Mouse (Mus musculus) kidney, postnatal 25 days (tissue): ENCODE data around the gene Ktn1.

Source experiments
- DNase-seq, 2 experiments: peaks; one replicate each; pipeline ENCODE4 v3.0.0; 2021; ENCODE audit warnings: mixed read lengths in 2 of 2

Ktn1 gene

DNA sequence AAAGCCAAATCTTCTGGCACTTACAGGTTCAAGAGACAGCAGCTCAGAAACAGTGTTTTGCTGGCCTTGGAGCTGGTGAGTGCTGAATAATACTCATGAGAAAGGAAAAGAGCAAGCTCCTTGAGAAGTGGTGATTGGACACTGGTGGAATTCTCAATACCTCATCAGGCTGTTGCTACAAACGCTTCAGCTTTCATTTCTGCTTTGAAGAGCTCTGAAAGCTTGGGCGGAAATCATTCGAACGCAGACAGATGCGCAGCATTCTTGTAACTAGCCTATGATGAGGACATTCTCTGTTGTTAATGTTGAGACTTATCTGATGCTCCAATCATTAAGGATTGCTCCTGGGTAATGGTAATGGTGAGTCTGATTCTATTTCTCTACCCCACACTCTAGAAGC is at the start of gene Ktn1:
Gene Ktn1 (plus strand): TSS at position 231 of the 400 bp plus-strand sequence.
- DNase-seq, result no peak

DNA sequence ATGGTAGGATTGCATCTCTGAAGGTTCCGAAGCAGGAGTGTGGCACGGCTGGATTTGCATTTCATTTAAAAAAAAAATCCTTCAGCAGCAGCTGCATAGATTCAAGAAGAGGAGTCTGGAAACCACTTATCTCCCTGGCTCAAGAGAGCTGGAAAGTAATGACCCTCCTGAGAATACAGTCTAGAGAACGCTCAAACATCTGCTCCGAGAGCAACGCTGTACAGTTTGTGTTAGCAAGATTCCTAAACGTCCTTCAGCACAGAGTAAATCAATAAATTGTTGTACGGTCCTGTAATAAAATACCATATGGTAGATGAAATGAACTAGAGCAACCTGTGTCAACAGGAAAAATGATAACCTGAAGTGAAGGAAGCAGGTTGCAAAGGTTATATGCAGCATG is 35.0 kb upstream of the Ktn1 start:
- no peak for DNase-seq

- DNase-seq, result no peak
Measured at GRCm38 (mm10) chr14:47618891-47619290, 29.4 kb upstream of the Ktn1 start.

DNA sequence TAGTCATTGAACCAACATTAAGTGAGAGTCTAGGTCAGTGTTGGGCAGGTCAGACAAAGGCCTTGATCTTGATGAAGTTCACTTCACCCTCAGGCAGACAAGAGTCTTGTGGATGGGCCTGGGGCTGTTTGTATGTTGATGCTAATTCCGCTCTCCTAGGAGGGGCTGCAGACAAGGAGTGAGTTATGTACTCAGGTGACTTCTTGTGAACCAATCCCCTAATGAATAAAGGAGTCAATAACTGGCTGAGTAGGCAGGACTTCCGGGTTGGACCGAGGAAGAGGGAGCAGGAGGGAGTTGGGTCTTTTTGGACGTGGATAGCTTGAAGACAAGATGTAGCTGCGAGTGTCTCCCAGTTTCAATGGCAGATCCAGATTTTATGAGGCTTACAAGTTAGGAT is 26.3 kb upstream of the Ktn1 start:
- no peak for DNase-seq

DNA sequence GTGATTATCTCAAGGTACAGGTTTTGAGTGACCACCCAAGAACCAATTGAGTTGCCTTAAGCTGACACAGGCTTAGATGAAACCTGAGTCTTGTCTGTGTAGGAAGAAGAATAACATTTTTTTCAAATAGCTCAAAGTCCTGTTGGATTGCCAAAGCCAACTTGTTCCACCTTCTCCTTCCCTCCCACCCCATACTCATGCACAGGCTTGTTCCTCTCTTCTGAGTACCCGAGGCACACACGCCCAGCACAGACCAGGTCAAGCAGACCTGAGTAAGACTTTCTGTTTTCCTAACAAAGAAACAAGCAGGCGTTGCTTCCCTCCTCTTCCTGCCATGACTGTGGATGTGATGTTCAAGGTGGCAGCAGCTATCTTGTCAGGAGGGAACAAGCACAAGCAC is 23.4 kb upstream of the Ktn1 start:
- DNase-seq, result no peak

GRCm38 (mm10) chr14:47626143-47626542 is 22.1 kb upstream of the Ktn1 start:
- DNase-seq, result no peak

- DNase-seq, result no peak
Measured at GRCm38 (mm10) chr14:47626812-47627211, 21.4 kb upstream of the Ktn1 start.

DNA sequence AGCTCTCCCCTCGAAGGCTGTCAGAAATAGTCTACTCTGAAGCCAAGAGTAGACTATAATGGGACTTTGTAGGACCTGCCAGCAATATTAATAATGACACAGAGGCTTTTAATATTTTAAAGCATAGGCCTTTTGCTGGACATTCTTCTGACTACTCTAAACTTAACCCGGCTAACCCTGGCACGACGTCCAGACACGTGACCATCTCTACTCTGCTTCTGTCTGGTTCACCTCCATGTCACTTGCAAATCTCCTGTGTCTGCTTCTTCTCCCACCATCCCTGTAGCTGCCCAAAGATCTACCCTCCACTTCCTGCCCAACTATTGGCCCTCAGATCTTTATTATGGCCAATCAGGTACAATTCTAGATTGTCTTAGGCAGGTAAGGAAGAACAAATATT is 20.9 kb upstream of the Ktn1 start:
- DNase-seq, result no peak

DNA sequence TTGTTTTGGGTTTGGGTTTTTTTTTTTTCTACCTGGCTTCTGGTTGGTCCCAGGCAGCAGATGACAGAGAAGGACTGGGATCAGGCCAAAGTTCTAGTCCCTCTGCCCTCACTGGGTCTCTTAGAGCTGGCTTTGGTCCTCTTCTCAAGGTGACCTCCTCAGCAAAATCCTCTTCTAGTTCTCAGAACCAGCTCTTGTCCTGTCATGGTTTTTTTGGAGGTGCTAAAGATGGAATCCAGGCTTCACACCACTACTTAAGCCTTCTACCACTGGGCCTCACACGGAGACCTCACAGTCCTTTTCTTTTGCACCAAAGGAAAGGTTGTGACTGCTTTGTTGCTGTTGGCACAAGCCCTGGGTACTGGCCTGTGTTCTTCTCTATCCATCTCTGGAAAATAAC is 15.8 kb upstream of the Ktn1 start:
- DNase-seq, result no peak

- DNase-seq, result peak; percentile 9 to 42
Measured at GRCm38 (mm10) chr14:47634410-47634809, 13.8 kb upstream of the Ktn1 start.

GRCm38 (mm10) chr14:47634846-47635245 is 13.4 kb upstream of the Ktn1 start:
- no peak for DNase-seq

DNA sequence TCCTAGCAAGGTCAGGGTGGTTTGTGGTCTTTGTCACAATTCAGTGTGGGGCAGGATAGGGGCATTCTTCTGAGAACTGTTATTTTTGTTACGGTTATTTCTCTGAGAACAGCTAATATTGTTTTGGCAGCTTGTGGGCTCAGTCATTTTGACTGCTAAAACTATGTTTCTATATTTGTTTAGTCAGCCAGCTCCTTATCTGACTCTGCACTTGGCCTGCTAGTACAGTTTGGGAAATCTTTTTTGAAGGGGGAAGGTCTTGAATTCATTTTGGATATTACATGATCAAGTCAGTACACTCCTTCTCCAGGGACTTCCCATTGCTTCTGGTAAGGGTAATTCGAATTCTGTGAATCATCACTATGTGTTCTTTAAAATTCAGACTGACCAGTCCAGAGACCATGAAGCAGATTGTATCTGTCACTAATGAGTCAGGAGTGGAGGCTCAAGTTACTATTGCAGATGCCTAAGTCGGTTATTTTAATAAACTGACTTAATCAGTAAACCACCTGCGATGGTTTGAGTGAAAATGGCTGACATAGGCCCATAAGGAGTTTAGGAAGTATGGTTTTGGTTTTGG is 9.8 kb upstream of the Ktn1 start:
- no peak for DNase-seq

DNA sequence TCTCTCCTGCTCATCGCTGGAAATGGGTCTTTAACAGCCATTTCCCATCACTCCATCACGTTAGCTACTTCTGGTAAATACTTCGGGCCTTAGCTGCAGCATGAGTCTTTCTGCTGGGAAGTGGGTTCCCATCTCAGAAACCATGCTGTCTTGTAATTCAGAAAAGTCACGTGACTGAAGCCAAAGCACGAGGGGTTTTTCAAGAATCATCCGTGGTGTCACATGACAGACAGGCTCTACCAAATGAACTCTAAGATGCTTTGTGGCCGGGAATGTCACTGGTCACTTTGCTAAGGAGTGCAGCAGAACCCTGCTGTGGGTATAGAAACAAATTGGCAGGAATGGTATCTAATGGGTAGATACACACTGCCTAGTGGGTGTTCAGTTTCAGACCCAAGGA is 2.6 kb upstream of the Ktn1 start:
- DNase-seq, result no peak

GRCm38 (mm10) chr14:47646246-47646645 is 2.0 kb upstream of the Ktn1 start:
- no peak for DNase-seq

DNA sequence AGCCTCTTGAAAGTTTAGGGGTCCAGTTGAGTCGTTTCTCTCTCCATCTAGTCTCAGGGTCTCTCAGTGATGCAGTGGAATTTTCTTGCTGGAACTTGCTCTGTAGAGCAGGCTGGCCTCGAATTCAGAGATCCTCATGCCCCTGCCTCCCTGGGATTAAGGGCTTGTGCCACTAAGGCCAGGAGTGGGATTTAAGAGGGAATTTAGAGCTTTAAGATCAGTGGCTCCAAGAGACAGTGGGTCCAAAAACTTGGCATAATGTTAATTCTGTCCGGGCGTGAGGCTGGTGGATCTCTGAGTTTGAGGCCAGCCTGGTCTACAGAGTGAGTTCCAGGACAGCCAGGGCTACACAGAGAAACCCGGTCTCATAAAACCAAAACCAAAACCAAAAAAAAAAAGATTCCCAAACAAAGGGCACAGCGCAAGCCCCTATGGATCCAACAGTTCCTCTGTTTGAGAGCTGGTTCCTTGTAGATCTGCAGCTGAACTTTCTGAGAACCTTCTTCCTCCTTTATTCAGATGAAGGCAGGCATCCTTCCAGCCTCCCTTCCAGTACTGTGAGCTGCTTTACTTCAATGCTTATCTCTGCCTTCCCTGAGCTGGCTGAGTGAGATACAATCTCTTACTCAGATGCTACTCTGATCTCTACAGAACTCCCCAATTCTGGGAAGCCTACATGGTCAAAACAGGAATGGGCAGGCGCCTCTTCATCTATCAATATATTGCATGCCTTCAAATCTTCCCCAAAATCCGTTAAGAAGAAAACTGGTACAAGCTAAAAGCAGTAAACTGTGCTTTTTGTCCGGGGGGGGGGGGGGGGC is 1.3 kb upstream of the Ktn1 start:
- no peak for DNase-seq

- DNase-seq, result peak; percentile 84 to 92
Measured at GRCm38 (mm10) chr14:47648706-47649630, 720 bp downstream of the Ktn1 start.

- peak; percentile 58 to 78 for DNase-seq
Measured at GRCm38 (mm10) chr14:47649631-47650337, 1.5 kb downstream of the Ktn1 start.

GRCm38 (mm10) chr14:47650338-47650720 is 2.1 kb downstream of the Ktn1 start:
- no peak for DNase-seq

GRCm38 (mm10) chr14:47651272-47651671 is 3.0 kb downstream of the Ktn1 start:
- no peak for DNase-seq

- DNase-seq, result no peak
Measured at GRCm38 (mm10) chr14:47655444-47655843, 7.2 kb downstream of the Ktn1 start.

DNA sequence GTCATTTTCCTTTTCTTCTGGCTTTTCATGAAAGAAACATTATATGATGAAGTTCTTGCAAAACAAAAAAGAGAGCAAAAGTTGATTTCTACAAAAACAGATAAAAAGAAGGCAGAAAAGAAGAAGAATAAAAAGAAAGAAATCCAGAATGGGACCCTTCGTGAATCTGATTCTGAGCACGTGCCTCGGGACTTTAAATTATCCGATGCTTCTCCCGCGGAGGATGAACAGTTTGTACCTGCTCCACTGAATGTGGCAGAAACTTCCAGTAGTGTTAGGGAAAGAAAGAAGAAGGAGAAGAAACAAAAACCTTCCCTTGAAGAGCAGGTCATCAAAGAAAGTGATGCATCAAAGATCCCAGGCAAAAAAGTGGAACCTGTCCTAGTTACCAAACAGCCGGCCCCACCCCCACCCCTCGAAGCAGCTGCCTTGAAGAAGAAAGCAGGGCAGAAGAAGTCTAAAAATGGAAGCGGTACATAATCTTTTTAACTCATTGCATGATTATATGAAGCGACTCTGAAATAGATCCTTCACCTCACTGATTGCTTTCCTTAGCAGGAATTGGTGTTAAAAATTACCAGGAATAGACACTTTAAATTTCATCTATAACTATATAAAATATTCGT is 15.7 kb downstream of the Ktn1 start:
- no peak for DNase-seq

DNA sequence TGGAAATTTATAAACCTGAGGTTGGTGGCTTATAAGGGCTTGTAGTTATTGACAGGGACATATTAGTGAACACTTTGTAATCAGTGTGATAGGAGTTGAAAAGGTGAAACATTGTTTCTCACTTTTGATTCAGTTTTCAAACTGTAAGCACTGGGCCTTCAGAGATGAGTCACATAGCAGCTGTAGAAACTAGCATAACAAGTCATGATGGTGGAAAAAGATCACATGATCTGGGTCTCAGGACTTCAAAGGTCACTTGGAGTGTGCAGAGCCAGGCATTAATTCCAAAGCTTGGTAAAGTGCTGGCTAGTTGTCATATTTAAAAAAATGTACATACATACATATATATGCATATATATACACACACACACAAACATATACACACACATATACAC is 16.2 kb downstream of the Ktn1 start:
- DNase-seq, result no peak
